Mouse (Mus musculus): ENCODE results near the gene Tef. TPM values are rescaled to one million over a fixed set of nuclear protein-coding genes. Genes with fewer than 3 reads are reported as not detected.

Tef gene
- total and polyA plus RNA-seq, 3 experiments: 46.7 to 127 (median 76.7) TPM

- H3K27me3 ChIP-seq (ENCODE audit: control insufficient read depth, insufficient read depth, low read length): no peaks in the 10 kb centered on the region
- no peak overlapping the region for H3K27ac ChIP-seq
- no peaks in the 10 kb centered on the region for H3K36me3 ChIP-seq (ENCODE audit: control insufficient read depth, insufficient read depth, low read length)
- no peaks in the 10 kb centered on the region for H3K79me2 ChIP-seq (replicated peaks; ENCODE audit: control insufficient read depth, insufficient read depth, low read length)
- no peak overlapping the region for H3K4me3 ChIP-seq
- no peak overlapping the region for H3K9ac ChIP-seq (ENCODE audit: low read depth, low read length)
- intact Hi-C loops (cut with DNase I): no loop called here
- WGBS: 87% methylated on average over 7 of the region's 7 CpGs
- H3K4me1 ChIP-seq (ENCODE audit: control insufficient read depth, insufficient read depth, low read length): peaks cover 19% of the 10 kb centered on the region
- TF ChIP-seq POLR2A (IDR thresholded peaks at IDR 0.05; ENCODE audit: insufficient read depth, low read depth, low read length) (no peak), EP300 (IDR thresholded peaks at IDR 0.05; ENCODE audit: insufficient read depth, low read depth, low read length) (no peak), CTCF (IDR thresholded peaks at IDR 0.05) (no peak)
- no peak for DNase-seq
Measured at GRCm38 (mm10) chr15:81842275-81842674, 40.1 kb downstream of the Tef start.

- H3K4me3 ChIP-seq: no peak overlapping the region
- peak overlapping the region; percentile 49 for H3K27ac ChIP-seq
- 0 out of 2 replicates have a peak overlapping the region, but pooled peaks have one; percentile 6 for H3K9ac ChIP-seq (ENCODE audit: low read depth, low read length)
- intact Hi-C loops (cut with DNase I): no loop called here
- no peak for DNase-seq
- TF ChIP-seq EP300 (IDR thresholded peaks at IDR 0.05; ENCODE audit: insufficient read depth, low read depth, low read length) (no peak), POLR2A (IDR thresholded peaks at IDR 0.05; ENCODE audit: insufficient read depth, low read depth, low read length) (no peak), CTCF (IDR thresholded peaks at IDR 0.05) (no peak)
- H3K4me1 ChIP-seq (ENCODE audit: control insufficient read depth, insufficient read depth, low read length): peaks cover 14% of the 10 kb centered on the region
- H3K27me3 ChIP-seq (ENCODE audit: control insufficient read depth, insufficient read depth, low read length): no peaks in the 10 kb centered on the region
- H3K36me3 ChIP-seq (ENCODE audit: control insufficient read depth, insufficient read depth, low read length): peaks cover 14% of the 10 kb centered on the region
- no peaks in the 10 kb centered on the region for H3K79me2 ChIP-seq (replicated peaks; ENCODE audit: control insufficient read depth, insufficient read depth, low read length)
- WGBS: 68% methylated on average over 5 of the region's 5 CpGs
Measured at GRCm38 (mm10) chr15:81845033-81845625, 42.9 kb downstream of the Tef start.

- no peaks in the 10 kb centered on the region for H3K27me3 ChIP-seq (ENCODE audit: control insufficient read depth, insufficient read depth, low read length)
- no peak overlapping the region for H3K4me3 ChIP-seq
- peaks cover 14% of the 10 kb centered on the region for H3K4me1 ChIP-seq (ENCODE audit: control insufficient read depth, insufficient read depth, low read length)
- 16% methylated on average over 4 of the region's 4 CpGs for WGBS
- H3K9ac ChIP-seq (ENCODE audit: low read depth, low read length): peak overlapping the region; percentile 14; the same call in 1 of the 2 replicates
- peak overlapping the region; percentile 49 for H3K27ac ChIP-seq
- intact Hi-C loops (cut with DNase I): no loop called here
- peaks cover 18% of the 10 kb centered on the region for H3K36me3 ChIP-seq (ENCODE audit: control insufficient read depth, insufficient read depth, low read length)
- H3K79me2 ChIP-seq (replicated peaks; ENCODE audit: control insufficient read depth, insufficient read depth, low read length): no peaks in the 10 kb centered on the region; the same call in 1 of the 2 replicates
- TF ChIP-seq CTCF (IDR thresholded peaks at IDR 0.05): no peak
- peak; percentile 71 for TF ChIP-seq POLR2A (IDR thresholded peaks at IDR 0.05; ENCODE audit: insufficient read depth, low read depth, low read length)
- 0 out of 2 replicates have a peak, but pooled peaks have one; percentile 68 for TF ChIP-seq EP300 (IDR thresholded peaks at IDR 0.05; ENCODE audit: insufficient read depth, low read depth, low read length)
- peak; percentile 72 to 85 for DNase-seq
Measured at GRCm38 (mm10) chr15:81845724-81846123, 43.5 kb downstream of the Tef start.

- no peak overlapping the region for H3K9ac ChIP-seq (ENCODE audit: low read depth, low read length)
- intact Hi-C loops (cut with DNase I): no loop called here
- peak; percentile 40 to 41 for DNase-seq
- peaks cover 2% of the 10 kb centered on the region for H3K79me2 ChIP-seq (replicated peaks; ENCODE audit: control insufficient read depth, insufficient read depth, low read length)
- H3K4me1 ChIP-seq (ENCODE audit: control insufficient read depth, insufficient read depth, low read length): peaks cover 14% of the 10 kb centered on the region
- H3K36me3 ChIP-seq (ENCODE audit: control insufficient read depth, insufficient read depth, low read length): peaks cover 18% of the 10 kb centered on the region
- TF ChIP-seq POLR2A (IDR thresholded peaks at IDR 0.05; ENCODE audit: insufficient read depth, low read depth, low read length): no peak; the same call in 1 of the 2 replicates
- TF ChIP-seq EP300 (IDR thresholded peaks at IDR 0.05; ENCODE audit: insufficient read depth, low read depth, low read length): 0 out of 2 replicates have a peak, but pooled peaks have one; percentile 53
- H3K4me3 ChIP-seq: no peak overlapping the region
- WGBS: 57% methylated on average over 9 of the region's 9 CpGs
- peak overlapping the region; percentile 52 for H3K27ac ChIP-seq
- H3K27me3 ChIP-seq (ENCODE audit: control insufficient read depth, insufficient read depth, low read length): no peaks in the 10 kb centered on the region
Measured at GRCm38 (mm10) chr15:81846755-81847154, 44.5 kb downstream of the Tef start.

GRCm38 (mm10) chr15:81847161-81847560 is 44.9 kb downstream of the Tef start:
- H3K27ac ChIP-seq: peak overlapping the region; percentile 52
- intact Hi-C loops (cut with DNase I): no loop called here
- H3K36me3 ChIP-seq (ENCODE audit: control insufficient read depth, insufficient read depth, low read length): peaks cover 21% of the 10 kb centered on the region
- no peak for TF ChIP-seq POLR2A (IDR thresholded peaks at IDR 0.05; ENCODE audit: insufficient read depth, low read depth, low read length)
- TF ChIP-seq EP300 (IDR thresholded peaks at IDR 0.05; ENCODE audit: insufficient read depth, low read depth, low read length): 0 out of 2 replicates have a peak, but pooled peaks have one; percentile 4
- TF ChIP-seq CTCF (IDR thresholded peaks at IDR 0.05): no peak
- peaks cover 5% of the 10 kb centered on the region for H3K79me2 ChIP-seq (replicated peaks; ENCODE audit: control insufficient read depth, insufficient read depth, low read length)
- WGBS: 82% methylated on average over 4 of the region's 4 CpGs
- peaks cover 14% of the 10 kb centered on the region for H3K4me1 ChIP-seq (ENCODE audit: control insufficient read depth, insufficient read depth, low read length)
- no peak for DNase-seq
- H3K27me3 ChIP-seq (ENCODE audit: control insufficient read depth, insufficient read depth, low read length): no peaks in the 10 kb centered on the region
- H3K4me3 ChIP-seq: no peak overlapping the region
- no peak overlapping the region for H3K9ac ChIP-seq (ENCODE audit: low read depth, low read length)

GRCm38 (mm10) chr15:81847861-81848260 is 45.6 kb downstream of the Tef start:
- no peaks in the 10 kb centered on the region for H3K27me3 ChIP-seq (ENCODE audit: control insufficient read depth, insufficient read depth, low read length)
- WGBS: 77% methylated on average over 5 of the region's 5 CpGs
- intact Hi-C loops (cut with DNase I): no loop called here
- peaks cover 14% of the 10 kb centered on the region for H3K4me1 ChIP-seq (ENCODE audit: control insufficient read depth, insufficient read depth, low read length)
- DNase-seq: no peak
- peak overlapping the region; percentile 52 for H3K27ac ChIP-seq
- no peak overlapping the region for H3K9ac ChIP-seq (ENCODE audit: low read depth, low read length)
- no peak overlapping the region for H3K4me3 ChIP-seq
- H3K79me2 ChIP-seq (replicated peaks; ENCODE audit: control insufficient read depth, insufficient read depth, low read length): peaks cover 5% of the 10 kb centered on the region
- TF ChIP-seq EP300 (IDR thresholded peaks at IDR 0.05; ENCODE audit: insufficient read depth, low read depth, low read length) (no peak), POLR2A (IDR thresholded peaks at IDR 0.05; ENCODE audit: insufficient read depth, low read depth, low read length) (no peak), CTCF (IDR thresholded peaks at IDR 0.05) (no peak)
- peaks cover 23% of the 10 kb centered on the region for H3K36me3 ChIP-seq (ENCODE audit: control insufficient read depth, insufficient read depth, low read length)
